Mouse (Mus musculus): ENCODE results near the gene Pcsk4.

DNA sequence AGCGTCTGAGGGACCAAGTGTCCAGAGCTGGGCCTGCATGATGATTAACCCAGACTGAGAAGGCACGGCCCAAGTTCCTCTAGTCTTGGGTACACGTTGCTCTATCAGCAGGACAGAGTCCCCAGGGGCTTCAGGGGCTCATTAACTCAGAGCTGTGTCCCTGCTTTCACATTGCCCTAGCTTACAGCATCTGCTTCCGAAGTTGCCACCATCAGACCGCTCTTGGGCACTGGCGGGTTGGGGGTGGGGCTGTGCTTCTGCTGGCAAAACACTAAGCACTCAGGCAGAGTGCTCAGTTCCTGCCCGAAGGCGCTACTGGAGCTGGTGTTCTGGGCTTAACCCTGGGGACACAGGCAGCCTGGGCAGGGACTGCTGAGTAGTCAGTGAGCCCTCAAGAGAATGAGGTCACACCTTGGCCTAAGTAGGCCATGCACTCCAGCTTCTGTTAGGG lies 47.4 kb downstream of the Pcsk4 start:
- TF ChIP-seq CTCF (IDR thresholded peaks at IDR 0.05; ENCODE audit: insufficient read depth, low read depth, low read length) = no peak
- no peak for TF ChIP-seq POLR2A (IDR thresholded peaks at IDR 0.05; ENCODE audit: insufficient read depth, low read depth, low read length)
